Mouse (Mus musculus) CD4-positive, CD25-positive, alpha-beta regulatory T cell, adult 4 months (primary cell): ENCODE data around the gene Qk. TPM values are rescaled to one million over a fixed set of nuclear protein-coding genes. Genes with fewer than 3 reads are reported as not detected.
A peak's percentile ranks its signal among the peaks of the same experiment; 100 is the strongest.

ENCODE experiments used
- ATAC-seq: one replicate; pipeline ENCODE4 v1.8.0; 2017
- polyA plus RNA-seq, 2 experiments: library from polyadenylated mRNA; unstranded; fragments of 100-300 nt; shearing (Covaris generic); gene quantifications; one replicate each; pipeline ENCODE4 v1.2.1; 2017

Gene Qk
- polyA plus RNA-seq, 2 experiments from 2014 or later, result 9.8 to 16.3 TPM

GRCm38 (mm10) chr17:10325921-10326320 lies 6.3 kb upstream of the Qk start:
- ATAC-seq, result no peak

- no peak for ATAC-seq
Measured at GRCm38 (mm10) chr17:10321754-10322153, 2.1 kb upstream of the Qk start.

- no peak for ATAC-seq
Measured at GRCm38 (mm10) chr17:10321092-10321491, 1.4 kb upstream of the Qk start.

GRCm38 (mm10) chr17:10320456-10320790 lies 769 bp upstream of the Qk start:
- no peak for ATAC-seq

- no peak for ATAC-seq
Measured at GRCm38 (mm10) chr17:10319431-10319684, 296 bp downstream of the Qk start.

- peak; percentile 64 for ATAC-seq
Measured at GRCm38 (mm10) chr17:10318561-10319430, 858 bp downstream of the Qk start.

- ATAC-seq, result peak; percentile 10
Measured at GRCm38 (mm10) chr17:10317981-10318551, 1.6 kb downstream of the Qk start.

GRCm38 (mm10) chr17:10317186-10317585 lies 2.5 kb downstream of the Qk start:
- ATAC-seq, result no peak

- ATAC-seq, result no peak
Measured at GRCm38 (mm10) chr17:10316446-10316845, 3.2 kb downstream of the Qk start.

GRCm38 (mm10) chr17:10310046-10310445 lies 9.6 kb downstream of the Qk start:
- no peak for ATAC-seq

- no peak for ATAC-seq
Measured at GRCm38 (mm10) chr17:10309135-10309623, 10.5 kb downstream of the Qk start.

GRCm38 (mm10) chr17:10306424-10306823 lies 13.2 kb downstream of the Qk start:
- ATAC-seq, result no peak

GRCm38 (mm10) chr17:10304001-10304400 lies 15.7 kb downstream of the Qk start:
- ATAC-seq, result no peak

- peak; percentile 68 for ATAC-seq
Measured at GRCm38 (mm10) chr17:10300968-10301795, 18.5 kb downstream of the Qk start.

GRCm38 (mm10) chr17:10299396-10299795 lies 20.3 kb downstream of the Qk start:
- ATAC-seq, result no peak

GRCm38 (mm10) chr17:10292520-10292919 lies 27.1 kb downstream of the Qk start:
- ATAC-seq, result no peak

- ATAC-seq, result no peak
Measured at GRCm38 (mm10) chr17:10284772-10285171, 34.9 kb downstream of the Qk start.

GRCm38 (mm10) chr17:10279532-10279931 lies 40.1 kb downstream of the Qk start:
- no peak for ATAC-seq

- ATAC-seq, result no peak
Measured at GRCm38 (mm10) chr17:10269518-10269917, 50.1 kb downstream of the Qk start.

GRCm38 (mm10) chr17:10268468-10268867 lies 51.2 kb downstream of the Qk start:
- no peak for ATAC-seq

- ATAC-seq, result no peak
Measured at GRCm38 (mm10) chr17:10266207-10266606, 53.4 kb downstream of the Qk start.

GRCm38 (mm10) chr17:10251252-10251958 lies 68.2 kb downstream of the Qk start:
- no peak for ATAC-seq

- ATAC-seq, result no peak
Measured at GRCm38 (mm10) chr17:10240081-10240480, 79.6 kb downstream of the Qk start.
